ENCODE assay signal across 8 mouse cellular contexts in genomic region chr9:77276451-77277154, GRCm38 (mm10).
DNase-seq lines count a peak whose midpoint lies in the region; TF ChIP-seq lines count a peak whose summit lies in the region.

No protein-coding gene starts in this region.

- H3ac ChIP-seq in myocyte (ENCODE audit: control insufficient read depth, insufficient read length) = no peak overlapping the region

- no peak for TF ChIP-seq POLR2A in myocyte (IDR thresholded peaks at IDR 0.05; ENCODE audit: insufficient read length, low read depth)

- no peaks in the 10 kb centered on the region for H3K79me2 ChIP-seq in myocyte (ENCODE audit: control insufficient read depth, insufficient read depth)

- peak; percentile 6 for DNase-seq in adrenal gland, postnatal 14 days
- DNase-seq in adrenal gland, postnatal 36 days = no peak
- peak; percentile 4 for DNase-seq in kidney, adult 9 months
- DNase-seq in kidney, adult 18-20 months = no peak
- peak; percentile 43 for DNase-seq in gastrocnemius, postnatal 25 days
- DNase-seq in cerebellum, postnatal 14 days = no peak
- no peak for DNase-seq in cerebellum, postnatal 25 days

- no peak overlapping the region for H3K4me3 ChIP-seq in myocyte

- peak overlapping the region; percentile 15 for H3K4me2 ChIP-seq in myocyte (ENCODE audit: low read depth)

- H3K27me3 ChIP-seq in myocyte (ENCODE audit: control insufficient read depth, insufficient read depth, insufficient read length) = no peaks in the 10 kb centered on the region

- no peaks in the 10 kb centered on the region for H3K36me3 ChIP-seq in myocyte (ENCODE audit: control insufficient read depth, insufficient read depth)

TF ChIP-seq in myocyte, 11 proteins besides CTCF, POLR2A, EP300 and RAD21:
- TF ChIP-seq SRF (IDR thresholded peaks at IDR 0.05; ENCODE audit: control insufficient read depth, insufficient read length, low read depth) = no peak
- no peak for TF ChIP-seq MYOD1 (IDR thresholded peaks at IDR 0.05; ENCODE audit: control insufficient read depth in 1 of 3, insufficient read length in 2 of 3, low read depth in 2 of 3)
- TF ChIP-seq CEBPB (IDR thresholded peaks at IDR 0.05; ENCODE audit: insufficient read depth, poor library complexity, severe bottlenecking) = no peak
- peak in 1 of 3 experiments; percentile 35 for TF ChIP-seq MYOG (IDR thresholded peaks at IDR 0.05; ENCODE audit: control insufficient read depth in 1 of 3, insufficient read depth in 1 of 3, insufficient read length in 2 of 3, low read depth in 2 of 3)
- TF ChIP-seq MAX (IDR thresholded peaks at IDR 0.05; ENCODE audit: low read depth) = no peak
- TF ChIP-seq TCF3 (IDR thresholded peaks at IDR 0.05; ENCODE audit: insufficient read length, low read depth) = no peak

Comparison
In these comparisons a context has a peak if more than half of its experiments do, and no peak if none do; other contexts are left out.
1. DNase-seq: peak in adrenal gland, postnatal 14 days (single experiment), kidney, adult 9 months (single experiment) and gastrocnemius, postnatal 25 days (single experiment); none in adrenal gland, postnatal 36 days (0 of 2), kidney, adult 18-20 months (single experiment), cerebellum, postnatal 14 days (0 of 2) and cerebellum, postnatal 25 days (0 of 2).